Mouse (Mus musculus) brain, embryonic 14.5 days (tissue): ENCODE data around the gene Ubald1.

Experiments used
- CTCF ChIP-seq: fragments of 200-500 bp; IDR thresholded peaks from 2 replicates; pipeline ENCODE4 v1.5.1; 2012; ENCODE audit warnings: inconsistent platforms, mild to moderate bottlenecking, moderate library complexity, borderline replicate concordance; ENCODE audit not compliant: insufficient read depth, insufficient read length; ENCODE audit errors: extremely low read depth
- POLR2A ChIP-seq: fragments of 200-500 bp; IDR thresholded peaks from 2 replicates; pipeline ENCODE4 v1.6.1; 2012; ENCODE audit warnings: mild to moderate bottlenecking, inconsistent platforms, borderline replicate concordance; ENCODE audit not compliant: poor library complexity, insufficient read depth, insufficient read length, severe bottlenecking; ENCODE audit errors: extremely low read depth

DNA sequence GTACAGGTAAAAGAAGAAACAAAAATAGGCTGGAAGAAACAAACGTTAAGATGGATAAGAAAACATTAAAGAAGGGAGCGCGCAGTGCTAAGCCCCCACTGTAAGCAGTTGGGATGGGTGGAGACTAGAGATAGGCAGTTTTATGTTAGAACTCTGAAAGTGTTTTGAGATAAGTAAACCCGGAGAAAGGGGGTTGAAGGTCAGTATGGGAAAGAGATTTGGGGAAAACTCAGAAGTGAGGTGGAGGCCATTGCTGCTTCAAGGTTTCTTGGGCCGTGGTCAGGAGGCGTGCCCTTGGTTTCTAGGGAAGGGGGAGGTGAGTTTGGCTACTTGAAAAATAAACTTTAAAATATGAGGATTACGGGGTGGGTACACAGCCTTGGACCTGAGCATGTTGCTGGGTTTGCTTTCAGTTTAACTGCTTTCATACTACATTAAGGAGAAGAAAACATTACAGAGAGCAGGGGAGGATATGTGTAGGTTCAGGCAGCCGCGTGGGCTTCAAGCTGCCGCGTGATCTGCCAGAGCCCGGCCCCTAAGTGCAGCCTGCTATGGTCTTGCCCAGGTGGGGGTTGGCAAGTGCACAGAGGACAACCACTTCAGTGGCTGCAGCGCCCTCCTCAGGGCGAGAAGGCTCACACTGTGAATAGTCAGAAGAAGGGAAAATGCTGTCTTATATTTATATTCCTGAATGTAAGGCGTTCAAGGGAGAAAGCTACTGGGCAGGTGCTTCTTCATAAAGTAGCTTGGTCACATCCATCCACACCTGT, 48.3 kb downstream of the Ubald1 start:
- TF ChIP-seq CTCF: no peak
- TF ChIP-seq POLR2A: no peak
